Mouse (Mus musculus): Measurements from ENCODE around the gene Rtn4rl1. TPM values are rescaled to one million over a fixed set of nuclear protein-coding genes. Genes with fewer than 3 reads are reported as not detected.

Gene Rtn4rl1
- polyA plus RNA-seq, 1 experiment from 2014 or later, result 2.9 TPM

DNA sequence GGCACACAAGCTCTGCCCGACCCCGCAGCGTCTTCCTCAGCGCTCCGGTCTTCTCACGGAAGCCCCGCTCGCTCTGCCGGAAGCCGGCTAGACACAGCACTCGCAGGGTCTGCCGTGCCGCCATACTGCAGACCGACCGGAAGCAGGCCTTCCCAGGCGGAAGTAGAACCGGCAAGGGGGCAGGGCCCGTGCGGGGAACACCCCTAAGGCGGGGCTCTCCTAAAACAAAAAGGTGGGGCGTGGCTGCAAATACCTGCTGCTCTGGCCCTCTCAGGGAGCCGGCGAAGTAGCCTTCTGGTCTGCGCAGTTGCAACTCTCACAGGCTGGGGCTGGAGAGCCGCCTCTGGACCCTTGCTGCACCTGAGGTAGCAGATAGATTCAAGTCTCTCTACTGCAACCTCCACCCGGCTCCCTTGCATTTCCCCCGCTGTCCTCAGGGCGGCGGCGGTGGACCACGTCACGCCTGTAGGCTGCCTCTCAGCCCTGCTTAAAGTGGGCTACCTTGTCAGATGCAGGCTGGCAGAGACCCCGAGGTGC lies 14.8 kb upstream of the Rtn4rl1 start, which contains the start of gene Ovca2:
Gene Ovca2 (minus strand): TSS at position 164 of the 537 bp plus-strand sequence.
- under 1% methylated on average over 33 of the region's 33 CpGs for WGBS
- Histone ChIP-seq H3K9me3 (ENCODE audit: control insufficient read depth, low read length) (no peaks in the 10 kb centered on the region), H3K4me2 (ENCODE audit: low read depth, low read length) (peak within 1 kb of the TSS; percentile 92), H3K4me1 (replicated peaks; ENCODE audit: control insufficient read depth, insufficient read depth, low read length) (peaks cover 19% of the 10 kb centered on the region), H3K27ac (ENCODE audit: low read length) (peak within 1 kb of the TSS; percentile 79), H3K27me3 (ENCODE audit: control insufficient read depth, insufficient read depth, low read depth, low read length) (no peaks in the 10 kb centered on the region), H3K9ac (ENCODE audit: low read length) (peak within 1 kb of the TSS; percentile 89), H3K36me3 (ENCODE audit: control insufficient read depth, insufficient read depth, low read length) (0 out of 2 replicates have a peak, but pooled peaks cover 3% of the 10 kb centered on the region), H3K4me3 (ENCODE audit: low read length) (peak within 1 kb of the TSS; percentile 84)
- peak; percentile 96 for ATAC-seq (ENCODE audit: low read depth)

GRCm38 (mm10) chr11:75183917-75184570 lies 9.5 kb upstream of the Rtn4rl1 start:
- WGBS, result 71% methylated on average over 2 of the region's 2 CpGs
- ATAC-seq (ENCODE audit: low read depth), result no peak
- Histone ChIP-seq H3K27ac (ENCODE audit: low read length) (no peak overlapping the region), H3K4me1 (replicated peaks; ENCODE audit: control insufficient read depth, insufficient read depth, low read length) (peaks cover 6% of the 10 kb centered on the region), H3K9me3 (ENCODE audit: control insufficient read depth, low read length) (no peaks in the 10 kb centered on the region), H3K9ac (ENCODE audit: low read length) (no peak overlapping the region), H3K27me3 (ENCODE audit: control insufficient read depth, insufficient read depth, low read depth, low read length) (no peaks in the 10 kb centered on the region), H3K36me3 (ENCODE audit: control insufficient read depth, insufficient read depth, low read length) (0 out of 2 replicates have a peak, but pooled peaks cover 3% of the 10 kb centered on the region), H3K4me3 (ENCODE audit: low read length) (no peak overlapping the region), H3K4me2 (ENCODE audit: low read depth, low read length) (no peak overlapping the region)

- Histone ChIP-seq H3K9ac (ENCODE audit: low read length) (no peak overlapping the region), H3K27me3 (ENCODE audit: control insufficient read depth, insufficient read depth, low read depth, low read length) (no peaks in the 10 kb centered on the region), H3K4me1 (replicated peaks; ENCODE audit: control insufficient read depth, insufficient read depth, low read length) (peaks cover 8% of the 10 kb centered on the region), H3K4me3 (ENCODE audit: low read length) (no peak overlapping the region), H3K9me3 (ENCODE audit: control insufficient read depth, low read length) (no peaks in the 10 kb centered on the region), H3K36me3 (ENCODE audit: control insufficient read depth, insufficient read depth, low read length) (0 out of 2 replicates have a peak, but pooled peaks cover 3% of the 10 kb centered on the region), H3K27ac (ENCODE audit: low read length) (no peak overlapping the region), H3K4me2 (ENCODE audit: low read depth, low read length) (no peak overlapping the region)
- ATAC-seq (ENCODE audit: low read depth), result no peak
- WGBS, result 95% methylated on average over 5 of the region's 5 CpGs
These were observed 9.0 kb upstream of the Rtn4rl1 start for GRCm38 (mm10) chr11:75184573-75184972.

DNA sequence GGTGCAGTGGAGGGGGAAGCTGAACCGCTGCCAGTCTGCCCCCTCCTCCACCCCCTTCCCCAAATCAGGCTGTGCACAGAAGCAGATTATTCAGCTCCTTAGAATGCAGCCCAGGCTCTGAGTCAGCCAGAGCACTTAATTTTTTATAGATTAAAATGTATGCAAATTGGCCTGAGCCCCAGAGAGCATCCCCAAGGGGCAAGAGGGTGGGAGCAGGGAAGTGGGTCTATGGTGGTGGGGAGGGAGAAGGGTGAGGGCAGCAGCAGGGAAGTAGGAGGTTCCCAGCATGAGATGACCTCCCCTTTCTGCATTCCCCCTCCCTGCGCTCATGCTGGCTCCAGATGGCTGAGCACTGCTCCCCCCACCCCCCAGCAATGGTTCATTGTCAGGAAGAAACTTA lies 8.6 kb upstream of the Rtn4rl1 start:
- no peak overlapping the region for H3K27ac ChIP-seq (ENCODE audit: low read length)
- no peak overlapping the region for H3K4me2 ChIP-seq (ENCODE audit: low read depth, low read length)
- H3K36me3 ChIP-seq (ENCODE audit: control insufficient read depth, insufficient read depth, low read length), result 0 out of 2 replicates have a peak, but pooled peaks cover 3% of the 10 kb centered on the region
- no peak for ATAC-seq (ENCODE audit: low read depth)
- no peak overlapping the region for H3K4me3 ChIP-seq (ENCODE audit: low read length)
- no peaks in the 10 kb centered on the region for H3K9me3 ChIP-seq (ENCODE audit: control insufficient read depth, low read length)
- no peaks in the 10 kb centered on the region for H3K27me3 ChIP-seq (ENCODE audit: control insufficient read depth, insufficient read depth, low read depth, low read length)
- WGBS, result 70% methylated on average over 2 of the region's 2 CpGs
- H3K4me1 ChIP-seq (replicated peaks; ENCODE audit: control insufficient read depth, insufficient read depth, low read length), result peaks cover 8% of the 10 kb centered on the region
- no peak overlapping the region for H3K9ac ChIP-seq (ENCODE audit: low read length)

- Histone ChIP-seq H3K4me3 (ENCODE audit: low read length) (peak overlapping the region; percentile 93), H3K4me1 (replicated peaks; ENCODE audit: control insufficient read depth, insufficient read depth, low read length) (peaks cover 28% of the 10 kb centered on the region), H3K4me2 (ENCODE audit: low read depth, low read length) (peak overlapping the region; percentile 92), H3K9me3 (ENCODE audit: control insufficient read depth, low read length) (no peaks in the 10 kb centered on the region), H3K27ac (ENCODE audit: low read length) (peak overlapping the region; percentile 17; the same call in 1 of the 2 replicates), H3K36me3 (ENCODE audit: control insufficient read depth, insufficient read depth, low read length) (no peaks in the 10 kb centered on the region), H3K9ac (ENCODE audit: low read length) (peak overlapping the region; percentile 78), H3K27me3 (ENCODE audit: control insufficient read depth, insufficient read depth, low read depth, low read length) (peaks cover 20% of the 10 kb centered on the region)
- peak; percentile 12; the same call in 1 of the 2 replicates for ATAC-seq (ENCODE audit: low read depth)
- under 1% methylated on average over 22 of the region's 22 CpGs for WGBS
These were observed 3.7 kb upstream of the Rtn4rl1 start for GRCm38 (mm10) chr11:75189713-75190370.

DNA sequence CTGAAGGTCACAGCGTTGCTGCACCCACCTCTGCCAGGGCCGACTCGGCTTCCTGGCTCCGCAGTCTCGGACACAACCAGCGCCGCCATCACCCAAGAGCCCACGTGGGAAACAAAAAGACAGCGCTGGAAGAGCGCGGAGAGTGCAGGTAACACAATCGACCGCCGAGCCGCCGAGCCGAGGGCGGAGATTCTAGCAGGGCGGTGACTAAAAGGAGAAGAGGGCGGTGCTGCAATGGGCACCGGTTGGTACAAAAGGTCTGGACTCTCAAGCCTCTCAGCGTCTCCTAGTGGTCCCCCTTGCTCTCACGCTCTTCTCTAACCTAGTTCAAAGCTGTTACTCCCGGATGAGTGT lies 3.2 kb upstream of the Rtn4rl1 start:
- no peaks in the 10 kb centered on the region for H3K9me3 ChIP-seq (ENCODE audit: control insufficient read depth, low read length)
- H3K27me3 ChIP-seq (ENCODE audit: control insufficient read depth, insufficient read depth, low read depth, low read length), result peaks cover 25% of the 10 kb centered on the region
- peak; percentile 83 for ATAC-seq (ENCODE audit: low read depth)
- peak overlapping the region; percentile 78 for H3K9ac ChIP-seq (ENCODE audit: low read length)
- under 1% methylated on average over 24 of the region's 24 CpGs for WGBS
- peak overlapping the region; percentile 92 for H3K4me2 ChIP-seq (ENCODE audit: low read depth, low read length)
- H3K4me1 ChIP-seq (replicated peaks; ENCODE audit: control insufficient read depth, insufficient read depth, low read length), result peaks cover 32% of the 10 kb centered on the region
- H3K36me3 ChIP-seq (ENCODE audit: control insufficient read depth, insufficient read depth, low read length), result no peaks in the 10 kb centered on the region
- H3K4me3 ChIP-seq (ENCODE audit: low read length), result peak overlapping the region; percentile 93
- H3K27ac ChIP-seq (ENCODE audit: low read length), result peak overlapping the region; percentile 17; the same call in 1 of the 2 replicates

DNA sequence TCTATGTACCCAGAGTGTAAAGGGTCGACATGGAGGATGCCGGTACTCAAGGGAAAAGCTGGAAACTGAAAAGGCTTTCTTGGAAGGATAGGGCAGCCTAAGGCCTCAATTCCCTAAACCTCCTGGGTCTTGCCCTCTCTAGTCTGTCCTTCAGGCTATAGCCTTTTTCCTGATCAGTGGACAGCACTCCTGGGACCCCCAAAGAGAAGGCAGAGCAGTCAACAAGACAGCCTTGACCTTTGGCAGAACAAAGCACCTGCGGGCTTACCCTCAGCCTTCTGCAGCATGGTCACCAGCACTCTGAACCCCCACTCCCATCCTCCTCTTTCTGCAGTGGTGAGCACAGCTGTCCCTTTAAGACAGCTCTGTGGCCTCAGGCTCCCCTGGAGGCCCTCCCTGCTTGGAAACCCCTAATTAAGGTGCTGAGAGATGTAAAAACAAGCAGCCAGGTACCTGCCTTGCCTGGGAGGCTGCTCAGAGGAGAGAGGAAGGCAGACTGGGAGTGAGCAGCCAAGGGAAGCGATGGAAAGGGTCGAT lies 2.6 kb upstream of the Rtn4rl1 start, which contains the start of gene Dph1:
Gene Dph1 (minus strand): TSS at position 337 of the 537 bp plus-strand sequence.
- Histone ChIP-seq H3K36me3 (ENCODE audit: control insufficient read depth, insufficient read depth, low read length) (no peaks in the 10 kb centered on the region), H3K4me1 (replicated peaks; ENCODE audit: control insufficient read depth, insufficient read depth, low read length) (peaks cover 32% of the 10 kb centered on the region), H3K4me3 (ENCODE audit: low read length) (peak within 1 kb of the TSS; percentile 93), H3K27ac (ENCODE audit: low read length) (peak within 1 kb of the TSS; percentile 17; the same call in 1 of the 2 replicates), H3K9me3 (ENCODE audit: control insufficient read depth, low read length) (no peaks in the 10 kb centered on the region), H3K27me3 (ENCODE audit: control insufficient read depth, insufficient read depth, low read depth, low read length) (peaks cover 30% of the 10 kb centered on the region), H3K9ac (ENCODE audit: low read length) (peak within 1 kb of the TSS; percentile 78), H3K4me2 (ENCODE audit: low read depth, low read length) (peak within 1 kb of the TSS; percentile 92)
- no peak for ATAC-seq (ENCODE audit: low read depth)
- WGBS, result 54% methylated on average over 5 of the region's 5 CpGs

DNA sequence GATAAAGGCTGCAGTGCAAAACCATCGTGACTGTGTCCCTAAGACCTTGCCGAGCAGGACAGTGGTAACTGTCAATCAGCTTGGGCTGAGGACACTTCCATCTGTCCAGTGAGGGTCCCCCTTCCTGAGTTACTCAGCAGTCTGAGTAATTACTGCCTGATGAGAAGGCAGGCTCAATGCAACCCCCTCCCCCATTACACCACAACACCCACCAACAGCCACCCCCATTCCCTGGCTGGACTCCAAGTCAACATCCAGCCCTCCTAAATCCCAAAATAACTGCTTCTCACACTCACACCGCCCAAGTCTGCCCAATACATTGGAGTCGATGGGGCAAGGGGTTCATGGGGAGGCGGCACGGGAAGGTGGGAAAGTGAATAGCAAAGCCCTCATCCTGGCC lies 1.7 kb upstream of the Rtn4rl1 start:
- peaks cover 38% of the 10 kb centered on the region for H3K27me3 ChIP-seq (ENCODE audit: control insufficient read depth, insufficient read depth, low read depth, low read length)
- ATAC-seq (ENCODE audit: low read depth), result no peak
- H3K9me3 ChIP-seq (ENCODE audit: control insufficient read depth, low read length), result no peaks in the 10 kb centered on the region
- no peaks in the 10 kb centered on the region for H3K36me3 ChIP-seq (ENCODE audit: control insufficient read depth, insufficient read depth, low read length)
- no peak overlapping the region for H3K27ac ChIP-seq (ENCODE audit: low read length)
- 56% methylated on average over 6 of the region's 6 CpGs for WGBS
- H3K9ac ChIP-seq (ENCODE audit: low read length), result no peak overlapping the region
- no peak overlapping the region for H3K4me2 ChIP-seq (ENCODE audit: low read depth, low read length)
- H3K4me3 ChIP-seq (ENCODE audit: low read length), result no peak overlapping the region
- peaks cover 32% of the 10 kb centered on the region for H3K4me1 ChIP-seq (replicated peaks; ENCODE audit: control insufficient read depth, insufficient read depth, low read length)

Data from lung, embryonic 16.5 days (tissue).